Mouse (Mus musculus): ENCODE data around the gene Gfra1. TPM values are rescaled to one million over a fixed set of nuclear protein-coding genes. Genes with fewer than 3 reads are reported as not detected.

The Gfra1 gene
- polyA plus RNA-seq, 1 experiment = 25.1 TPM

GRCm38 (mm10) chr19:58353260-58353870 lies 102.3 kb downstream of the Gfra1 start:
- Histone ChIP-seq H3K4me3 (ENCODE audit: insufficient read depth, low read length) (no peak overlapping the region), H3K27ac (ENCODE audit: insufficient read depth, low read length) (no peak overlapping the region), H3K4me1 (ENCODE audit: control insufficient read depth, insufficient read depth, low read length) (no peaks in the 10 kb centered on the region)
- TF ChIP-seq POLR2A (IDR thresholded peaks at IDR 0.05; ENCODE audit: extremely low read depth, insufficient read depth, low read length) (no peak), CTCF (IDR thresholded peaks at IDR 0.05; ENCODE audit: extremely low read depth, insufficient read depth, low read length) (no peak)

- no peak for TF ChIP-seq CTCF (IDR thresholded peaks at IDR 0.05; ENCODE audit: extremely low read depth, insufficient read depth, low read length)
- TF ChIP-seq POLR2A (IDR thresholded peaks at IDR 0.05; ENCODE audit: extremely low read depth, insufficient read depth, low read length) = no peak
- Histone ChIP-seq H3K4me3 (ENCODE audit: insufficient read depth, low read length) (no peak overlapping the region), H3K27ac (ENCODE audit: insufficient read depth, low read length) (no peak overlapping the region)
Observed at GRCm38 (mm10) chr19:58349890-58350408, 105.8 kb downstream of the Gfra1 start.

DNA sequence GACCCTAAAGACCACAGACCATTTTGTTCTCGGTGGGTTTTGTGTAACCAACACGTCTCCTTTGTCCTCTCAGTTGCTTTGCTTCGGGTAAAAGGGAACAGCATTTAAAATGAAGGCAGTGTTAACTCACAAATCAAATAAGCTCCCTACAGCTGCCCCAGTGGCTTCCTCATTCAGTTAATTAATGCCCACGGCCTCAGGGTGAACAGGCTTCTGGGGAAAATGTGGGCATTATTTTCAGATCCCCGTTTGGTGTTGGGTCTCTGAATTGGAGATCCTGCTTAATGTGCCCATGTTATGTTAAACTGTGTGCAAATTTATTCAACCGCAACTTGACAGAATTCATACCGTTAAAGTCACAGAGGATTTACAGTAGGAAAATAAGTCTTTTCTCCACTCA lies 110.6 kb downstream of the Gfra1 start:
- no peak overlapping the region for H3K27ac ChIP-seq (ENCODE audit: insufficient read depth, low read length)
- TF ChIP-seq CTCF (IDR thresholded peaks at IDR 0.05; ENCODE audit: extremely low read depth, insufficient read depth, low read length) = no peak
- TF ChIP-seq POLR2A (IDR thresholded peaks at IDR 0.05; ENCODE audit: extremely low read depth, insufficient read depth, low read length) = no peak
- H3K4me1 ChIP-seq (ENCODE audit: control insufficient read depth, insufficient read depth, low read length) = no peaks in the 10 kb centered on the region
- no peak overlapping the region for H3K4me3 ChIP-seq (ENCODE audit: insufficient read depth, low read length)

More at GRCm38 (mm10) chr19:58349890-58350408, 105.8 kb downstream of the Gfra1 start:
- no peaks in the 10 kb centered on the region for H3K4me1 ChIP-seq (ENCODE audit: control insufficient read depth, insufficient read depth, low read length)

GRCm38 (mm10) chr19:58341351-58341750 lies 114.4 kb downstream of the Gfra1 start:
- no peaks in the 10 kb centered on the region for H3K4me1 ChIP-seq (ENCODE audit: control insufficient read depth, insufficient read depth, low read length)
- TF ChIP-seq POLR2A (IDR thresholded peaks at IDR 0.05; ENCODE audit: extremely low read depth, insufficient read depth, low read length) = no peak
- TF ChIP-seq CTCF (IDR thresholded peaks at IDR 0.05; ENCODE audit: extremely low read depth, insufficient read depth, low read length) = no peak
- no peak overlapping the region for H3K4me3 ChIP-seq (ENCODE audit: insufficient read depth, low read length)
- no peak overlapping the region for H3K27ac ChIP-seq (ENCODE audit: insufficient read depth, low read length)

GRCm38 (mm10) chr19:58340221-58340620 lies 115.5 kb downstream of the Gfra1 start:
- TF ChIP-seq POLR2A (IDR thresholded peaks at IDR 0.05; ENCODE audit: extremely low read depth, insufficient read depth, low read length) = no peak
- TF ChIP-seq CTCF (IDR thresholded peaks at IDR 0.05; ENCODE audit: extremely low read depth, insufficient read depth, low read length) = no peak
- Histone ChIP-seq H3K27ac (ENCODE audit: insufficient read depth, low read length) (no peak overlapping the region), H3K4me1 (ENCODE audit: control insufficient read depth, insufficient read depth, low read length) (no peaks in the 10 kb centered on the region), H3K4me3 (ENCODE audit: insufficient read depth, low read length) (no peak overlapping the region)

- Histone ChIP-seq H3K4me1 (ENCODE audit: control insufficient read depth, insufficient read depth, low read length) (no peaks in the 10 kb centered on the region), H3K4me3 (ENCODE audit: insufficient read depth, low read length) (no peak overlapping the region), H3K27ac (ENCODE audit: insufficient read depth, low read length) (no peak overlapping the region)
- TF ChIP-seq CTCF (IDR thresholded peaks at IDR 0.05; ENCODE audit: extremely low read depth, insufficient read depth, low read length) (no peak), POLR2A (IDR thresholded peaks at IDR 0.05; ENCODE audit: extremely low read depth, insufficient read depth, low read length) (no peak)
Observed at GRCm38 (mm10) chr19:58336802-58337201, 118.9 kb downstream of the Gfra1 start.

DNA sequence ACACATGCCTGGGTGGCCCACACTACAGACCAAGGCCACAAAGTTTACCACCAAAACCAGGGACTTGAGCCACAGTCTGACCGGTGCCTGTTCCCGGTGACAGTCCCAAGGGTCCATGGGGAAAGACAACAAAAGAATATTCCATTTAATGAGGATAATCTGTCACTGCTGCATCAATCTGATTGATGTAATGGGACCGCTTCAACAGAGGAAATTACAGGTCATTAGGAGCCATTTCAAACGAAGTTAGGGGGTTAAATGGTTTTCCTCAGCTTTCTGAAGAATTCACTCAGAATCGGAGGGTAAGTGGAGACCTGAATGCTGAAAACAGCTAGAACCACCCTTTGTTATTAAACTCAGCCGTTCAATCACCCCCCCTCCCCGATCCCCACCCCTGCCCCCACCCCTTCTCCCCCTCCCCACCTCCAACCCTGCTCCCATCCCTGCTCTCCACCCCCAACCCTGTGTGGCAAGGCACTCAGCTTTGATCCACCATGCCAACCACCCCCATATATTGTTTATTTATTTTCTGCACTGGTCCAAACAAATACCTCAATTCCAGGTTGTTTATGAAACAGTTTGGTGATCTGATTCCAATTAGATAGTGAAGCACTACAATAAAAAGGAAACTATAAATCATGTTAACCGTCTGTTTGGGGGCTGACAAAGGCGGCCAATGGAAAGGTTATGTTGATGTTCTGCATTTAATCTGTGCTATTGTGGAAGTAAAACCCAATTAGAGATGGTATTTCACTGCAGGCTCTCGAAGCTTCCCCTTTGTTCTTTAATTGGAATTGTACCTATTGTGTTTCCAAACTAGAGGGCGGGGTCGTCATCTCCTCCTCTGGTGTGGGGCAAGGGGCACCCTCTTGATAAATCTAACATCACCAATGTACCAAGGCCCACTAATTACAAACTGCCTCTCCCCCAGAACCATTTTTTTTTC lies 119.9 kb downstream of the Gfra1 start:
- no peak for TF ChIP-seq POLR2A (IDR thresholded peaks at IDR 0.05; ENCODE audit: extremely low read depth, insufficient read depth, low read length)
- no peak for TF ChIP-seq CTCF (IDR thresholded peaks at IDR 0.05; ENCODE audit: extremely low read depth, insufficient read depth, low read length)
- Histone ChIP-seq H3K27ac (ENCODE audit: insufficient read depth, low read length) (no peak overlapping the region), H3K4me3 (ENCODE audit: insufficient read depth, low read length) (no peak overlapping the region)

GRCm38 (mm10) chr19:58329305-58329704 lies 126.4 kb downstream of the Gfra1 start:
- Histone ChIP-seq H3K27ac (ENCODE audit: insufficient read depth, low read length) (no peak overlapping the region), H3K4me3 (ENCODE audit: insufficient read depth, low read length) (no peak overlapping the region), H3K4me1 (ENCODE audit: control insufficient read depth, insufficient read depth, low read length) (no peaks in the 10 kb centered on the region)
- TF ChIP-seq CTCF (IDR thresholded peaks at IDR 0.05; ENCODE audit: extremely low read depth, insufficient read depth, low read length) (no peak), POLR2A (IDR thresholded peaks at IDR 0.05; ENCODE audit: extremely low read depth, insufficient read depth, low read length) (no peak)

More for the DNA sequence above, 119.9 kb downstream of the Gfra1 start:
- H3K4me1 ChIP-seq (ENCODE audit: control insufficient read depth, insufficient read depth, low read length) = no peaks in the 10 kb centered on the region

- H3K4me3 ChIP-seq (ENCODE audit: insufficient read depth, low read length) = no peak overlapping the region
- no peak overlapping the region for H3K27ac ChIP-seq (ENCODE audit: insufficient read depth, low read length)
- TF ChIP-seq CTCF (IDR thresholded peaks at IDR 0.05; ENCODE audit: extremely low read depth, insufficient read depth, low read length) = no peak
- no peak for TF ChIP-seq POLR2A (IDR thresholded peaks at IDR 0.05; ENCODE audit: extremely low read depth, insufficient read depth, low read length)
Observed at GRCm38 (mm10) chr19:58328014-58328413, 127.7 kb downstream of the Gfra1 start.

More at GRCm38 (mm10) chr19:58328014-58328413, 127.7 kb downstream of the Gfra1 start:
- H3K4me1 ChIP-seq (ENCODE audit: control insufficient read depth, insufficient read depth, low read length) = no peaks in the 10 kb centered on the region

Data from cortical plate, adult 2 months (tissue).